26 mouse cellular contexts compared by ENCODE assay signal in genomic region chr2:167734861-167735260, GRCm38 (mm10).
"Had no signal": no experiment of that assay in that cellular context is flagged by ENCODE, and none has a peak within 500 bp of the region (broad histone marks: within the 10 kb centered on the region; RNA-seq: fewer than 3 reads in every experiment).

No protein-coding gene starts in this region.

- H3K9ac ChIP-seq: heart, embryonic 12.5 days; hindbrain, embryonic 12.5 days; hindbrain, embryonic 14.5 days; kidney, embryonic 15.5 days; limb, embryonic 13.5 days; limb, embryonic 15.5 days; liver, embryonic 12.5 days had no signal

- H3K4me2 ChIP-seq: heart, embryonic 12.5 days; hindbrain, embryonic 12.5 days; hindbrain, embryonic 14.5 days; kidney, embryonic 15.5 days; limb, embryonic 13.5 days; limb, embryonic 15.5 days; liver, embryonic 12.5 days had no signal

- H3K9me3 ChIP-seq: heart, embryonic 10.5 days; heart, embryonic 12.5 days; hindbrain, embryonic 10.5 days; hindbrain, embryonic 12.5 days; kidney, embryonic 15.5 days; limb, embryonic 13.5 days; limb, embryonic 15.5 days; liver, embryonic 12.5 days had no signal

- H3K36me3 ChIP-seq: heart, embryonic 10.5 days; heart, embryonic 12.5 days; hindbrain, embryonic 10.5 days; hindbrain, embryonic 12.5 days; kidney, embryonic 15.5 days; limb, embryonic 13.5 days; limb, embryonic 15.5 days; liver, embryonic 12.5 days had no signal

- ATAC-seq: hindbrain, embryonic 16.5 days; inflammation-experienced regulatory T-cells, adult 6 months; intestine, embryonic 16.5 days; liver, embryonic 12.5 days had no signal

- H3K4me3 ChIP-seq: heart, embryonic 10.5 days; heart, embryonic 12.5 days; hindbrain, embryonic 10.5 days; hindbrain, embryonic 12.5 days; kidney, embryonic 15.5 days; limb, embryonic 13.5 days; limb, embryonic 15.5 days; liver, embryonic 12.5 days had no signal

- DNase-seq: gastrocnemius, postnatal 14 days; gastrocnemius, postnatal 36 days; heart, adult 18-20 months; heart, postnatal 10 days; heart, postnatal 4 days; kidney, adult 11 months; kidney, adult 2 months; kidney, adult 9 months; kidney, postnatal 14 days; kidney, postnatal 36 days; layer of hippocampus, adult 9-11 months; layer of hippocampus, postnatal 36 days; left cerebral cortex, postnatal 4 days had no signal

- H3K27ac ChIP-seq: heart, embryonic 10.5 days; hindbrain, embryonic 10.5 days; hindbrain, embryonic 12.5 days; hindbrain, embryonic 14.5 days; kidney, embryonic 15.5 days; kidney, postnatal 0 days; limb, embryonic 13.5 days; limb, embryonic 15.5 days; liver, embryonic 12.5 days had no signal

- H3K27me3 ChIP-seq: hindbrain, embryonic 12.5 days; kidney, embryonic 15.5 days; limb, embryonic 13.5 days; limb, embryonic 15.5 days had no signal
